Mouse (Mus musculus): ENCODE measurements around the gene Rbms1. TPM values are rescaled to one million over a fixed set of nuclear protein-coding genes. Genes with fewer than 3 reads are reported as not detected.

Gene Rbms1
- total RNA-seq, 4 experiments from 2014 or later = 12.5 to 16.6 (median 13.3) TPM

DNA sequence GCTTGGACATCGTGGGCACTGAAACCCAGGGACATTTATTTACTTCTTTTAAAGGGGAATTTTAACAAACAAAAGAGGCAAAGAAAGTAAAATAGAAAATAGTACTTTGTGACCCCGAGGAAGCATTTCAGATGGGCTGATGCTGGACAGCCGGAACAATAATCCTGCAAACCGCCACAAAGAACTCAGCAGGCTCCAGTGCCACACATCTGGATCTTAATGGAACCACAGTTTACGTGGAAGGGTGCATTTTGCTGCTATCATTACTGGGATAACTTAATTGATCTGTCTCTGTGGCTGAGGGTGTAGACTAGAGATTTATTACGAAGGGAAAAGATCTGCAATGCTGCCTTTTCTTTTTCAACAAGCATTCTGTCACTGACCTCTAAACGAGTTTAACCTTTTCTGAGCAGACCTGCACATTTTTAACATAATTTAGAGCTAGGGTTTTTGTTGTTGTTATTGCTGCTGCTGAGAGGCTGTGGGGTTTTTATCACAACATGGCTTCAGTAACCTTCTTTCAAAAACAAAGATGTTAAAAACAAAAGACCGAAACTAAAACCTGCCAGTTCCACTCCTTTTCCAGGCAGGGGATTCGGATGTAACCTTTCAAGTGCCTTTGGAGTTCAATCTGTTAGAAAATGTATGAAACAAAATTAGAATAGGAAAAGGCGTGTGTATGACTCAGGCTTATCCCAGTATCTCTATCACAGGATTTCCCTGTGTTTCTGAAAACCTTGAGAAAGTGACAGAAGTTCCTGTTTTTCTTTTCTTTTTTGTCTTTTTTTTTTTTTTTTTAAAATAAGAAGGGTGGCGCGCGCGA, 82.8 kb downstream of the Rbms1 start:
- DNase-seq (ENCODE audit: low spot score in 2 of 2) = no peak

- DNase-seq (ENCODE audit: low spot score in 2 of 2) = no peak
Observed at GRCm38 (mm10) chr2:60879141-60879818, 83.7 kb downstream of the Rbms1 start.

GRCm38 (mm10) chr2:60877543-60878386, 85.2 kb downstream of the Rbms1 start:
- DNase-seq (ENCODE audit: low spot score in 2 of 2) = no peak

- no peak for DNase-seq (ENCODE audit: low spot score in 2 of 2)
Observed at GRCm38 (mm10) chr2:60876891-60877290, 86.1 kb downstream of the Rbms1 start.

DNA sequence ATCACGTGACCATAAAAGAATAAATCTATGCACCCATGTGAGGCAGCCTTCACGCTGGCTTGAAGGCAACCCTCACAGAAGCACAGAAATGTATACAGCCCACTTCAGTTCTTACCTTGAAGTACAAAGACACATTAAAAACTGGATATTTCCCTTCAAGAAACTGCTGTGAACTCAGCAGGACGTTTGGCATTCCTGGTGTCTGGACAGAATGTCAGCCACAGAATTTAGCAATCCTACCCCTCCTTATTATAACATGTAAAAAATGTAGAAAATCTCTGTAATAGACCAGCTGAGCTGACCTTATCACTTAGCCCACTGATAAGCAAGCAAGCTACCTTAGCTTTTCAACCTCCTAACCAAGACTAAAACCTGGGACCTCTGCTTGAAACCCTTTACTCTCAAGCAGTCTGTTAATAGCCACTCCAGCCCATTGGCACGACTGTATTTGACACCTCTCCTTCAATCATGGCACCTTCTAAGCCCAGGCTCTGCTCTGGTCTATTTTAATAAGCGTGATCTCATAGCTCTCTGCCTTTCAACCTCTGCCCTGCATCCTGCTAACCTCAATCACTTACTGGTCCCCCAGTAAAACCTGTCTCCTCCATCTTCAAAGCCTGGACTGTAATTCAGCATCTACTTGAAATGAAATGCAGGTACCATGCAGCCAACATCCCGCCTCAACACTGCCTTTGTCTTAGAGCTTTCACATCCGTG, 90.7 kb downstream of the Rbms1 start:
- no peak for DNase-seq (ENCODE audit: low spot score in 2 of 2)

DNA sequence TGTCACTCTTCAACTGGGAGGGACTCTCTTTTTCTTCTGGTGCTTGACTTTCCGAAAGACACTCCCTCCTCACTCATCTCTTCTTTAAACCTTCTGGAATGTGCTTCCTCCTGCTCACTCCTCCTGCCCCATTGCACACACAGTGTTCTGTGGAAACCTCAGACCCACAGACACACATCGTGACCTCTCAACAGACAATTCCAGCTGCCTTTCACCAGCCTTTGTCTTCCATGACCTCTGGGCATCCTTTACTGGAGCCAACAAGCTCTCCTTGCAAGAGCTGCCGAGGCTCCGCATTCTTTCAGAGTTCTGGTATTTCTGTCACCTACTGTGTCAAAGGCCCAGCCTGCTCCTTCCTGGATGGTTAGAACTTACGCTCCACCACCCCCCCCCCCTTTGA, 92.0 kb downstream of the Rbms1 start:
- no peak for DNase-seq (ENCODE audit: low spot score in 2 of 2)

GRCm38 (mm10) chr2:60870450-60870849, 92.5 kb downstream of the Rbms1 start:
- DNase-seq (ENCODE audit: low spot score in 2 of 2) = no peak

DNA sequence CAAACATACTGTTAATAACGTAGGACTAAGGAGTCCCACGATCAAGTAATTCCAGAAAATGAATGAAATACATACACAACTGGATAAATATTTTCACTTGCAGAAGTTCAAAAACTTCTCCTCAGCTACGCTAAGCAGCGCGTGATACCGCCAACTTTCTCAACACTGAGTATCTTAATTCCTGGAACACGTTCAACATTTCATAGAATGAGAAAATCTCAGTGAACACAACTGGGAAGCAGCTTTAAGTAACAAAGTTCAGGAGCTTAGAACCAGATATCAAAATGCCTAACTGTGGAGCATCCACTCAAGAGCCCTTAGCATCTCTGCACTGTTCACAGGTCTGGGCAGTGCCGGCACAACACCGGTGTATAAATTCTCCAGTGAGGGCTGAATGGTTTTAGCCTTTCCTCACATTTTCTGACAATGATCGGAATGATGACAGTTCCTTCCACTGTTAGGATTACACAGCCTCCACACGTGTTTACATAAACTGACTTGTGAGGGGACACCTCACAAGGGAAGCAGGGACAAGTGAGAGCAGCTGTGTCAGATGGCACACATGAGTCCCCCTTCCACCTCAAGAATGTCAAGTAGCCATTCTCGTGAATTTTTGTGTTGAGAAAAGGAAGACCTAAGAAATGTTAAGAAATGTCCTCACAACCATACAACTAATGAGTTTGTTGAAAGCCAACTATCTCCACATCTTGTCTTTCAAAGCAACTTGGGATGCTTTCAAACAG, 93.8 kb downstream of the Rbms1 start:
- no peak for DNase-seq (ENCODE audit: low spot score in 2 of 2)

DNA sequence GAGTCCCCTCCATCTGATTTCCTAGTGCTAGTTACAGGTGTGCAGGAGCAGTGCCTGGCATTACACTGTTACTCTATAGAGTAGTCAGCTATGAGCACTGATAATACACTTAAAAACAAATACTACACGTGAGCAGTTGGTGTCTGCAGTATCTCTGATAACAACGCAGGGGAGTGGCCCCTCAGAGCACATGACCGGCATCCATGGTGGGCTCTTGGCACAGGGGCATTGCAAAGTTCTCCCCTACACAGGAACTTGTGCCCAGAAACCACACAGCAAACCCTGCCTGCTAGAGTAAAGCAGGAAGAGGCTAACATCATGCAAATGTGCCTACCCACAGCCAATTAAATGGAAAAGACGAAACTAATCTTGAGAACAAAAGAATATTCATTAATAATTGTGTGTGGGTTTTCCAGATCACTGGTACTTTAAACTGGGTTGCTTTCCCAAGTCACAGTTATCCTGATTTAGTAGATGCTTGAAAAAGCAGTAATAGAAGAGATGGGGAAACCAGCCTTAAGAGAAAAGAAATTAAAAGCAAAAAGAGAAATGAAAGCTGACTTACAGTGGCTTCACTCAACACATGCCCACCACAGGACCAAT, 94.8 kb downstream of the Rbms1 start:
- DNase-seq (ENCODE audit: low spot score in 2 of 2) = no peak

DNA sequence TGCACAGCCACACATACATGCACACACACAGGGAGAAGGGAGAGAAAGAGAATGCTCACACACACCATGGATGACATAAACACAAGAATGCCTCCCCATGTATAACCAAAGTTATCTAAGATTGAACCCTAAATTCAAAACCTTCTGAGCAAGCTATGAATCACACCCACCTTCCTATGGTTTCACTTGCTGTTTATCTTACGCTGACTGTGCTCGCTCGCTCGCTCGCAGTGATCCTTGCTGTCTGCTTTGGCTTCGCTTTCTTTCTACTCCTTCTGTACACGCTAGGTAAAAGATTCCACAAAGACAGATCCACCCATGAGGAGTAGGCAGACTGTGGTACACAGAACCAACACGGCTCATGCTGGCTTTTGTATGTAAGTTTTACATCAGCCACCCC, 95.7 kb downstream of the Rbms1 start:
- DNase-seq (ENCODE audit: low spot score in 2 of 2) = no peak

DNA sequence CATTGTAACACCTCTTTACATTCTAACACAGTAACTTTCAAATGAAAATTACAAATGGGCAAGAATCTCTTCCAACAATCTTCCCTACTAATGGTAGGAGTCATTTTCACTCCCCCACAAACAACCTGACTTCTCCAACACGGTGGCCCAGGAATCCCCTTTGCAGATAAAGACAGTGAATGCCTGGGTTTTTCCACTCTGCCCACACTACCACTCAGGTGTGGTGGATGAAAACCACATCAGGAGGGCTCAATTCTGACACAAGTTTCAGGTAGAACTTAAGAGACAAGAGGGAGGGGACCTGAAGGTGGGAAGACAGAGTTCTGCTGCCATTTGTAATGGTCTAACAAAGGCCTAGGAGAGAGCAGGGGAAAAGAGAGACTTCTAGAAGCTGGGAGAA, 97.1 kb downstream of the Rbms1 start:
- DNase-seq (ENCODE audit: low spot score in 2 of 2) = no peak

DNA sequence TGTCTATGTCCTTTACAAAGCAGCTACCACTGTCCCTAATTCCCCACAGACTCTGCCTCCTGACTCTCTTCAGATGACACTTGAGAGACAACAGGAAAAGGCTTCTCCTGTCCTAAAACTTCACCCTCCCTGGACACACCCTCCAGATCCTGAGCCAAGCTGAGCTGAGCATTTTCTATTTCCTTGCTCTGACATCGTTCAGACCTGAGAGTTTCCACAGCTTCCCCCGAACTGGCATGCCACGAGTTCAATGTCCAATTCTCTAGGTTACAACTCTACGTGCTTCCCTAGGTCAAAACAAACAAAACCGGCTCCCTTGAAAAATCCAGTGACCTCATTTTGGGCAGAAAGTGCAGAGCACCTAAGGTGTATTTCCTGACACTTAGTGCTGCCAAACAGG, 98.0 kb downstream of the Rbms1 start:
- DNase-seq (ENCODE audit: low spot score in 2 of 2) = no peak

- DNase-seq (ENCODE audit: low spot score in 2 of 2) = no peak
Observed at GRCm38 (mm10) chr2:60864256-60864795, 98.7 kb downstream of the Rbms1 start.

DNA sequence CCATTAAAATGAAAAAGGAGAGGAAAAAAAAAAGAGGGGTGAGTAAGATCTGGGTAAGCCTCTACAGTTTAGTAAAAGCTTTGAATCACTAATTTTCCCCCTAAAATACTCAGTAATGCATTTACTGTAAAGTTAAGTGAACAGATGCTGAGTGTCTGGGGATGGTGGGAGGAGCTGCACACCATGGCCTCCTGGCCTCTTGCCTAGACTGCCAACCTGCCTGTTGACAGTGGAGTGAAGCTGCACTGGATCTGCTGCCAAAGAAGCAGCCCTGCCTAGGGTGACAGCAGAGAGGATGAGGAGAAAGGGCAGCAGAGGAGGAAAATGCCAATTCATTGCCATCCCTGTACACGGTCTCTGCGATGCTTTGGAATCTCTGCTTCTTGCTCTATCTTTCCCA, 99.2 kb downstream of the Rbms1 start:
- peak; percentile 62 to 71 for DNase-seq (ENCODE audit: low spot score in 2 of 2)

- no peak for DNase-seq (ENCODE audit: low spot score in 2 of 2)
Observed at GRCm38 (mm10) chr2:60862913-60863711, 99.9 kb downstream of the Rbms1 start.

DNA sequence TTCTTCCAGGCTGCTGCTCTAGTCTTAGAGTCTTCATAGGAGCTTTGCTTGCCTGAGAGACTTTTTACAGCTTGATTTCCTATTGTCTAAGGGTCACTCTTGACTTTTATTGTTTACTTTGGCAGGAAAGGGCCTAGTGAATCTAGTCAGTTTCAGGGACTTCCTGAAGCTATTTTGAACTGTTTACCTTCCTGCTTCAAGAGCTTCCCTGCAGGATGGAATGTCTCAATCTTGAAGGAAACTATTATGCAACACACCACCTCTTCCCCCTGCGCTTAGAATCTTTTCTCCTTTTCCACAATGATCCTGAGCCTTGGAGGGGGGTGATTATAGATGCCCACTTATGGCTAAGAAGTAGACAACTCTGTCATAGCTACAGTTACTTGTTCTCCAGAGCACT, 104.9 kb downstream of the Rbms1 start:
- no peak for DNase-seq (ENCODE audit: low spot score in 2 of 2)

- DNase-seq (ENCODE audit: low spot score in 2 of 2) = no peak
Observed at GRCm38 (mm10) chr2:60856097-60856496, 106.9 kb downstream of the Rbms1 start.

DNA sequence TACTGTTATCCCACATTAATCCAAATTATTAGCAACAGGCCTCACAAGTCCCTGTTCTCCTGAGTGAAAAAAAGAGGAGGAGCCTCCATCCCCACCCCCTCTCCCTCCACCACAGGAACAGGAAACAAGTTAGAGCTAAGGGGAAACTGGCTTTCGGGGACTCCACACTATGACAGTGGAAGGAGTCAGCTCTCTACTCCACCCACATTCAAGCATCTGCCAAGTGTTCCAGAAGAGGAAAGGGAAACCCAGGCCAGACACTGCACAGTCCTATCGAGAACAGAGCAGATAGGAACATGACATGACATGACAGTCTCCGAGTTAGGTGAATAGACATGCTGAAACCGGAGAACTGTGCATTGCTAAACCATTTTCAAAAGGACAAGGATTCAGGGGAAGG, 108.0 kb downstream of the Rbms1 start:
- peak in 1 of 2 experiments; percentile 12 for DNase-seq (ENCODE audit: low spot score in 2 of 2)

DNA sequence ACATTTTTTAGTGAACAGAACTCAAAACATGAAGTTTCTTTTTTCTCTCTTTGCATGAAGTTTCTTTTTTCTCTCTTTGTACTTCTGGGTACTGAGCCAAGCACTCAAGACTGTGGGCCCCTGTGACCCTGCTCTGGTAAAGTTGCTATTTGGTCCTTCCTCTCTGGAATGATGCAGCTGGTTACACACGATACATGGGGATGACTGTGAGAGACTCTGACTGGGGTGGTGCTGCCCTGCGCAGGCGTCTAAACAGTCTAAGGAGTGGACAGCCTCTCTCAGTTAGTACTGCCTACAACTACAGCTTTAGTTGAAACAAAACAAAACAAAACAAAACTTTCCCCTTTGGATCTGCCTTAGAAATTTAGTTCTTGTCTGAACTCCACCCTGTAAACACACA, 111.1 kb downstream of the Rbms1 start:
- no peak for DNase-seq (ENCODE audit: low spot score in 2 of 2)
